Mouse (Mus musculus): ENCODE measurements around the gene Rnaseh2b.

- TF ChIP-seq CTCF (IDR thresholded peaks at IDR 0.05; ENCODE audit: control insufficient read depth, insufficient read depth, insufficient read length) (no peak), USF1 (IDR thresholded peaks at IDR 0.05; ENCODE audit: low read depth) (no peak)
These were observed 87.0 kb downstream of the Rnaseh2b start for GRCm38 (mm10) chr14:62379391-62379790.

Measured in C2C12 (cell line).